Mouse (Mus musculus) G1E (cell line): ENCODE measurements around the gene Mt4. TPM values are rescaled to one million over a fixed set of nuclear protein-coding genes. Genes with fewer than 3 reads are reported as not detected.

Experiments used
- ATAC-seq: 2 replicates; pipeline ENCODE4 v1.8.0; 2016; ENCODE audit warnings: mild to moderate bottlenecking; ENCODE audit not compliant: insufficient number of reproducible peaks, poor library complexity, low FRiP score, severe bottlenecking; ENCODE audit errors: extremely low read depth
- DNase-seq: peaks from one replicate; pipeline ENCODE4 v3.0.0; 2012; ENCODE audit warnings: low spot score
- H3K27me3 ChIP-seq: 2 replicates; pipeline ENCODE4 v1.6.1; 2012; ENCODE audit warnings: mild to moderate bottlenecking, low read length, inconsistent platforms; ENCODE audit not compliant: insufficient read depth
- H3K36me3 ChIP-seq: replicated peaks from 2 replicates; pipeline ENCODE3; 2012; ENCODE audit warnings: mild to moderate bottlenecking, inconsistent platforms
- H3K4me1 ChIP-seq: 2 replicates; pipeline ENCODE4 v1.6.1; 2012; ENCODE audit warnings: low read depth, low read length, inconsistent platforms, mixed read lengths; ENCODE audit not compliant: insufficient read depth
- H3K4me3 ChIP-seq: 2 replicates; pipeline ENCODE4 v1.5.1; 2012; ENCODE audit warnings: low read depth, mild to moderate bottlenecking, inconsistent platforms, low read length, moderate library complexity, mixed read lengths
- H3K9me3 ChIP-seq: replicated peaks from 2 replicates; pipeline ENCODE4 v1.6.1; 2012; ENCODE audit warnings: inconsistent platforms
- CTCF ChIP-seq: IDR thresholded peaks from 2 replicates; pipeline ENCODE4 v1.5.1; 2012; ENCODE audit warnings: low read depth, low read length, inconsistent platforms, mixed read lengths
- GATA1 ChIP-seq: IDR thresholded peaks from 2 replicates; pipeline ENCODE4 v1.6.1; 2012; ENCODE audit warnings: borderline replicate concordance, low read length, inconsistent platforms, mixed read lengths
- GATA2 ChIP-seq: IDR thresholded peaks from 2 replicates; pipeline ENCODE4 v1.6.1; 2012; ENCODE audit warnings: low read depth, low read length, inconsistent platforms, borderline replicate concordance
- POLR2AphosphoS5 ChIP-seq: IDR thresholded peaks from 2 replicates; pipeline ENCODE4 v1.6.1; 2012; ENCODE audit warnings: low read depth, low read length, inconsistent platforms; ENCODE audit not compliant: insufficient replicate concordance
- TAL1 ChIP-seq: conservative IDR thresholded peaks from 2 replicates; pipeline ENCODE4 v1.6.1; 2012; ENCODE audit warnings: low read depth, low read length, inconsistent platforms, mixed read lengths
- polyA plus RNA-seq: library from polyadenylated mRNA; stranded (reverse); fragments of >175 nt; gene quantifications from 2 replicates; pipeline ENCODE4 v1.2.3, GENCODE M21; 2012
- total RNA-seq, 2 experiments: library from RNA; stranded (forward) in 1 of 2; stranded (reverse) in 1 of 2; fragments of 200-1000 nt in 1 of 2; fragments of >200 nt in 1 of 2; fragmentation: Nextera tagmentation in 1 of 2; gene quantifications; 2 replicates each; pipeline ENCODE4 v1.2.3; 2014 to 2017

Gene Mt4
- total and polyA plus RNA-seq, 3 experiments, result not detected

DNA sequence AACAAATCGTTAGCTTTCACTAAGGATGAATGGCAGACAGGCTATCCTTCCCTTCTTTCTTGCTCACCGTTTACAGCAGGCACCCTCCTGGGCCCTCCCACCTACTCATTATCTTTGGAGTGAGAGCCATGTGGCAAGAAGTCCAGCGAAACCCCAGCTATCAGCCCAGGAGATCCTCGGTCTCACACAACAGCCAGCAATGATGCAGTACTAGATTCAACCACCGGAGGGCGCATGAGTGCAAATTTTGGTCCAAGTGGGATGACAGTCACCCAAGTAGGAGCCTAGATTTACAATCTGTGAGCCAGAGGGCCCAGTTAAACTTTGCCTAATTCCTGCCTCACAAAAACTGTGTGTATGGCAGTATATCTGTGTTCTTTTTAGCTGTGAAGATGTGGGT lies 30.2 kb downstream of the Mt4 start:
- Histone ChIP-seq H3K36me3 (no peaks in the 10 kb centered on the region), H3K9me3 (no peaks in the 10 kb centered on the region), H3K4me3 (no peak overlapping the region), H3K4me1 (peaks cover 55% of the 10 kb centered on the region), H3K27me3 (peaks cover 11% of the 10 kb centered on the region)
- TF ChIP-seq CTCF, result peak; percentile 92
- TF ChIP-seq GATA2, result no peak
- DNase-seq (peak; percentile 50), ATAC-seq (peak; percentile 35; the same call in 1 of the 2 replicates)

DNA sequence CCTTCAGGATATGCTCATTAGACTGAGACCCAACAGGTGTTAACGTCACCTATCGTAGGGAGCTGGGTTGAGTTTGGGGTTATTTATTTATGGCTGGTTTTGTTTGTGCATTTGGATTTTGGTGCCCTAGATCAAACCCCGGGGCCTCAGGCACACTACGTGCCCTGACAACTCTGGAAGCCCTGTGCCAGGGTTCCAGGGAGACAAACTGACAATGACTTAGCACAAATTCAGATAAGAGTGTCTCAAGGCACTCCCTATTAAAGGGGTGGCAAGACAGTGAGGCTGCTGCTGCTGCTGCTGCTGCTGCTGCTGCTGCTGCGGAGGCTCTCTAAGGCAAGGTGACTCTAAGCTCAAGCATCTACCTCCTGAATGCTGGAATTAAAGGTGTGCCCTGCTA lies 32.5 kb downstream of the Mt4 start:
- ATAC-seq, result peak; percentile 54
- no peak for TF ChIP-seq POLR2AphosphoS5
- no peak for TF ChIP-seq GATA1
- TF ChIP-seq TAL1, result no peak
- no peak for TF ChIP-seq CTCF
- no peak for TF ChIP-seq GATA2
- Histone ChIP-seq H3K9me3 (no peaks in the 10 kb centered on the region), H3K4me1 (peaks cover 63% of the 10 kb centered on the region), H3K4me3 (peak overlapping the region; percentile 54; the same call in 1 of the 2 replicates), H3K27me3 (0 out of 2 replicates have a peak, but pooled peaks cover 3% of the 10 kb centered on the region), H3K36me3 (peaks cover 7% of the 10 kb centered on the region)
- peak; percentile 47 for DNase-seq

DNA sequence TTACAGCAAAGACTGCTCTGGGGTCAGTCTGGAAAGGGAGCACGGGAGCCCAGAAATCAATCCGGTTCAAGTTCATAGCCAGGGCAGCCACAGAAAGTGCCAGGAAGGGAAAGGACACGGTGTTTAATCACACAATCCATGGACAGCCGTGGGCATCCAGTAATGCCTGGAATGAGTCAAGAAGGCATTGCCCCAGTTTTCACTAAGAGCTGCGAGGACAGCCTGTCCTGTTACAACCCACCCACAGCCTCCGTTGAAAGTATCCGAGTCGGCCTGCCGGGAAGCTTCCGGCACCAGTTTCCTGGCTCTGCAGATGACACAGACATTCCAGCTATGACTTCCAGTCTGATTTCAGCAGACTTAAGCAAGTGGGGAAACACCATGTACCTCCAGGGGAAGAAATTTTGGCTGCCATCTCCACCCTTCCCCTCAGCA lies 34.3 kb downstream of the Mt4 start:
- peak overlapping the region; percentile 82 for H3K4me3 ChIP-seq
- H3K27me3 ChIP-seq, result 0 out of 2 replicates have a peak, but pooled peaks cover 2% of the 10 kb centered on the region
- H3K9me3 ChIP-seq, result no peaks in the 10 kb centered on the region
- H3K4me1 ChIP-seq, result peaks cover 78% of the 10 kb centered on the region
- no peak for ATAC-seq
- DNase-seq, result no peak
- TF ChIP-seq CTCF (no peak), GATA2 (no peak), POLR2AphosphoS5 (no peak), TAL1 (no peak), GATA1 (no peak)
- H3K36me3 ChIP-seq, result peaks cover 7% of the 10 kb centered on the region

DNA sequence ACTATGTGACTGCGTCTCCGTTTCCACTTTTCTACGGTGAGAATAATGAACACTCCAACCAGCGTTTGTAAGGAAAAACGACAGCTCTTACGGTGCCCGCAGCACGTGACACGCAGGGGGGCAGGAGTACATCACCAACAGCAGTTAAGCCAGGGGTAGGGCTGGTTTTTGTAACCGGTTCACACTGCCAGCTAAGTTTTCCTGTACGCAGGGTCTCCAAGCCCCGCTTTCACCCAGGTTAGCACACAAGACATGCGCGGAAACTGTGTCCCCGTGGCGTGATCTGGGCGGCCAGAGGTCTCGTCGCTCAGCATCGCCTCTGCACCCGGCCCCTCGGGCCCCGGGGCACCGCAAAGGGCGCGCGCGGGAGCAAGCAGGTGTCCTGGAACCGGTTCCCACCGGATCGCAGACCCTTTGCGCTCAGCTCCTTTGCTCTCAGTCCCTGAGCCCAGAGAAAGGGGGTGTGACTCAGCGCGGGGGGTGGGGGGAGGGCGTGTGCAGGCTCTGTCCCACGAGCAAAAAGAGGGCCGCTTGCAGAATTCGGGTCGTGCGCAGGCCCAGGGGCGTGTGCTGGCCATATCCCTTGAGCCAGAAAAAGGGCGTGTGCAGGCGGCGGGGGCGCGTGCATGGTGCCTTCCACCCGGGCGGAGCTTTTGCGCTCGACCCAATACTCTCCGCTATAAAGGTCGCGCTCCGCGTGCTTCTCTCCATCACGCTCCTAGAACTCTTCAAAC lies 35.2 kb downstream of the Mt4 start, which contains the start of gene Mt2:
TSS of gene Mt2 (plus strand) at position 590 of the 734 bp plus-strand sequence.
- DNase-seq, result peak; percentile 88
- ATAC-seq, result peak; percentile 75
- Histone ChIP-seq H3K36me3 (peaks cover 7% of the 10 kb centered on the region), H3K9me3 (no peaks in the 10 kb centered on the region), H3K4me1 (peaks cover 76% of the 10 kb centered on the region), H3K27me3 (no peaks in the 10 kb centered on the region), H3K4me3 (peak within 1 kb of the TSS; percentile 82)
- no peak for TF ChIP-seq GATA1
- TF ChIP-seq POLR2AphosphoS5, result no peak
- TF ChIP-seq TAL1, result no peak
- no peak for TF ChIP-seq CTCF
- no peak for TF ChIP-seq GATA2

DNA sequence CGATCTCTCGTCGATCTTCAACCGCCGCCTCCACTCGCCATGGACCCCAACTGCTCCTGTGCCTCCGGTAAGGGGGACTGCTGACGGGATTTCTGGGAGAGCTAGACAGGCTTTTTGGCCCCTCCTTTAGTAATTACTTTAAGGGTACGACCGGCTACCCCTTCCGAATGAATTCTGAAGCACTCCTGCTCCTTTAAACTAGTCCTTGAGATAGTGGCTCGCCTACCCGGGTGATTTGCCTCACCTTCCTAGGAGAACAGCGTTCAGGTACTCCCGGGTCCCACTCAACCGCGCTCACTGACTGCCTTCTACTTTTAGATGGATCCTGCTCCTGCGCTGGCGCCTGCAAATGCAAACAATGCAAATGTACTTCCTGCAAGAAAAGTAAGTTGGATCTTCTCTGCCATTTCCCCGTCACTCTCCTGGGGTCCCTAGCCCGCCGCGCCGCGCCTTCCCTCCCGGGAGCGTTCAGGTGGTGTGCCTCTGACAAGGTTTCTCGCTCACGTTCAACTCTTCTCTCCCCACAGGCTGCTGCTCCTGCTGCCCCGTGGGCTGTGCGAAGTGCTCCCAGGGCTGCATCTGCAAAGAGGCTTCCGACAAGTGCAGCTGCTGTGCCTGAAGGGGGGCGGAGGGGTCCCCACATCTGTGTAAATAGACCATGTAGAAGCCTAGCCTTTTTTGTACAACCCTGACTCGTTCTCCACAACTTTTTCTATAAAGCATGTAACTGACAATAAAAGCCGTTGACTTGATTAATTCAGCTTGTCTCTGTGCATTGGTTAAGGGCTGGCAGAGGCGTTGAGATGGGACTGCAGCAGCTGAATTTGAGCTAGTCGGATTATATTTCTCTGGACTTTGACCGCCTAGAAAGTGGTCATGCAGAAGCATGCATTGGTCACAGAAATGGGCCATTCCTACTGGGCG lies 36.1 kb downstream of the Mt4 start:
- H3K4me1 ChIP-seq, result peaks cover 74% of the 10 kb centered on the region
- peaks cover 7% of the 10 kb centered on the region for H3K36me3 ChIP-seq
- H3K4me3 ChIP-seq, result peak overlapping the region; percentile 82
- no peaks in the 10 kb centered on the region for H3K27me3 ChIP-seq
- no peak for ATAC-seq
- no peaks in the 10 kb centered on the region for H3K9me3 ChIP-seq
- DNase-seq, result no peak
- peak; percentile 9; the same call in 1 of the 2 replicates for TF ChIP-seq CTCF
- TF ChIP-seq POLR2AphosphoS5, result 0 out of 2 replicates have a peak, but pooled peaks have one; percentile 64
- no peak for TF ChIP-seq GATA1
- no peak for TF ChIP-seq GATA2

DNA sequence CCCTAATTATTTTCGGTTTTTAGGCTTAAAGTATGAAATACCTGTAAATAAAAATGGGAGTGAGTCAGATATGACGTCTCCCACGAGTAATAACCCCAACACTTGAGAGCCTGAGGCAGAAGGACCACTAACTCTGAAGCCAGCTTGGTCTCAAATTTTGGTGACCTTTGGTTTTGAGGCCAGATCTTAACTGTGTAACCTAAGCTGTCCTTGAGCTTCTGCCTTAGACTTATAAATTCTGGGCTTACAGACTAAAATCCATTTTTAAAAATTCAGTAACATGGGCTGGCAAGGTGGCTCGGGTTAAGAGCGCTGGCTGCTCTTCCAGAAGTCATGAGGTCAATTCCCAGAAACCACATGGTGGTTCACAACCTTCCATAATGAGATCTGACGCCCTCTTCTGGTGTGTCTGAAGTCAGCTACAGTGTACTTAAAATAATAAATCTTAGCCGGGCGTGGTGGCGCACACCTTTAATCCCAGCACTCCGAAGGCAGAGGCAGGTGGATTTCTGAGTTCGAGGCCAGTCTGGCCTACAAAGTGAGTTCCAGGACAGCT lies 36.9 kb downstream of the Mt4 start:
- peaks cover 7% of the 10 kb centered on the region for H3K36me3 ChIP-seq
- no peaks in the 10 kb centered on the region for H3K27me3 ChIP-seq
- DNase-seq (no peak), ATAC-seq (no peak)
- peak overlapping the region; percentile 82 for H3K4me3 ChIP-seq
- H3K4me1 ChIP-seq, result peaks cover 75% of the 10 kb centered on the region
- TF ChIP-seq CTCF (no peak), TAL1 (no peak), GATA1 (no peak), POLR2AphosphoS5 (no peak; the same call in 1 of the 2 replicates), GATA2 (no peak)
- no peaks in the 10 kb centered on the region for H3K9me3 ChIP-seq
